Mouse (Mus musculus) heart, embryonic 12.5 days (tissue): ENCODE measurements around the gene Pid1. TPM values are rescaled to one million over a fixed set of nuclear protein-coding genes. Genes with fewer than 3 reads are reported as not detected.

Experiments used
- ATAC-seq: fragments of 200-750 bp; cut with Nextera tagmentation; 2 replicates; pipeline ENCODE4 v1.8.0; 2017; ENCODE audit warnings: moderate TSS enrichment, moderate library complexity; ENCODE audit not compliant: insufficient number of reproducible peaks, low FRiP score
- H3K27ac ChIP-seq: fragments of 300-500 bp; sonication (generic); 2 replicates; pipeline ENCODE4 v1.5.1; 2016; ENCODE audit warnings: mild to moderate bottlenecking, moderate library complexity; ENCODE audit not compliant: poor library complexity, severe bottlenecking
- H3K27me3 ChIP-seq: fragments of 300-500 bp; sonication (generic); replicated peaks from 2 replicates; pipeline ENCODE4 v1.6.1; 2016; ENCODE audit warnings: mild to moderate bottlenecking, moderate library complexity
- H3K36me3 ChIP-seq: fragments of 300-500 bp; sonication (generic); 2 replicates; pipeline ENCODE4 v1.6.1; 2016; ENCODE audit warnings: mild to moderate bottlenecking, moderate library complexity
- H3K4me1 ChIP-seq: fragments of 300-500 bp; sonication (generic); replicated peaks from 2 replicates; pipeline ENCODE4 v1.6.1; 2016; ENCODE audit warnings: mild to moderate bottlenecking
- H3K4me2 ChIP-seq: fragments of 300-500 bp; sonication (generic); 2 replicates; pipeline ENCODE4 v1.6.1; 2016; ENCODE audit warnings: mild to moderate bottlenecking, moderate library complexity
- H3K4me3 ChIP-seq: fragments of 300-500 bp; sonication (generic); 2 replicates; pipeline ENCODE4 v1.5.1; 2016; ENCODE audit warnings: mild to moderate bottlenecking
- H3K9ac ChIP-seq: fragments of 300-500 bp; sonication (generic); 2 replicates; pipeline ENCODE4 v1.6.1; 2016; ENCODE audit warnings: mild to moderate bottlenecking, moderate library complexity
- H3K9me3 ChIP-seq: fragments of 300-500 bp; sonication (generic); replicated peaks from 2 replicates; pipeline ENCODE4 v1.6.1; 2016; ENCODE audit warnings: mild to moderate bottlenecking, moderate library complexity
- WGBS: fragments of 180-500 bp; shearing (Covaris S2); methylation state at CpG from one replicate; pipeline ENCODE4 v1.1.7; 2016; 5-methylcytosine and 5-hydroxymethylcytosine counted together
- polyA plus RNA-seq: library from polyadenylated mRNA; unstranded; fragments of >200 nt; fragmentation: Nextera tagmentation; extraction: Ambion mirVana; gene quantifications from 2 replicates; pipeline ENCODE4 v1.2.1, GENCODE M21; 2016

The Pid1 gene
- polyA plus RNA-seq, 1 experiment from 2014 or later, result 8.5 TPM

- no peak overlapping the region for H3K4me3 ChIP-seq
- H3K27me3 ChIP-seq, result no peaks in the 10 kb centered on the region
- H3K4me1 ChIP-seq, result no peaks in the 10 kb centered on the region
- H3K9ac ChIP-seq, result no peak overlapping the region
- H3K4me2 ChIP-seq, result no peak overlapping the region
- WGBS, result 77% methylated on average over 3 of the region's 3 CpGs
- no peak overlapping the region for H3K27ac ChIP-seq
- ATAC-seq, result no peak
- H3K9me3 ChIP-seq, result no peaks in the 10 kb centered on the region
- H3K36me3 ChIP-seq, result no peaks in the 10 kb centered on the region
Observed at GRCm38 (mm10) chr1:84302788-84303187, 61.2 kb downstream of the Pid1 start.

- WGBS, result 85% methylated on average over 1 of the region's 1 CpGs
- Histone ChIP-seq H3K27ac (no peak overlapping the region), H3K9ac (no peak overlapping the region), H3K4me2 (no peak overlapping the region), H3K27me3 (no peaks in the 10 kb centered on the region), H3K36me3 (no peaks in the 10 kb centered on the region), H3K4me3 (no peak overlapping the region), H3K9me3 (0 out of 2 replicates have a peak, but pooled peaks cover 2% of the 10 kb centered on the region), H3K4me1 (no peaks in the 10 kb centered on the region)
- no peak for ATAC-seq
Observed at GRCm38 (mm10) chr1:84299719-84300118, 64.3 kb downstream of the Pid1 start.

GRCm38 (mm10) chr1:84286682-84287111 lies 77.3 kb downstream of the Pid1 start:
- Histone ChIP-seq H3K4me2 (no peak overlapping the region), H3K4me3 (no peak overlapping the region), H3K9ac (no peak overlapping the region), H3K4me1 (0 out of 2 replicates have a peak, but pooled peaks cover 2% of the 10 kb centered on the region), H3K9me3 (no peaks in the 10 kb centered on the region), H3K36me3 (no peaks in the 10 kb centered on the region), H3K27me3 (0 out of 2 replicates have a peak, but pooled peaks cover 8% of the 10 kb centered on the region), H3K27ac (no peak overlapping the region)
- 28% methylated on average over 6 of the region's 6 CpGs for WGBS
- ATAC-seq, result no peak; the same call in 1 of the 2 replicates

- WGBS, result 77% methylated on average over 7 of the region's 7 CpGs
- H3K4me3 ChIP-seq, result no peak overlapping the region
- H3K36me3 ChIP-seq, result no peaks in the 10 kb centered on the region
- no peak overlapping the region for H3K4me2 ChIP-seq
- ATAC-seq, result no peak
- H3K27me3 ChIP-seq, result 0 out of 2 replicates have a peak, but pooled peaks cover 8% of the 10 kb centered on the region
- H3K4me1 ChIP-seq, result 0 out of 2 replicates have a peak, but pooled peaks cover 2% of the 10 kb centered on the region
- H3K9me3 ChIP-seq, result no peaks in the 10 kb centered on the region
- H3K27ac ChIP-seq, result no peak overlapping the region
- no peak overlapping the region for H3K9ac ChIP-seq
Observed at GRCm38 (mm10) chr1:84285620-84286019, 78.4 kb downstream of the Pid1 start.

GRCm38 (mm10) chr1:84284293-84285068 lies 79.5 kb downstream of the Pid1 start:
- ATAC-seq, result peak; percentile 81
- H3K9ac ChIP-seq, result peak overlapping the region; percentile 69
- H3K27me3 ChIP-seq, result 0 out of 2 replicates have a peak, but pooled peaks cover 8% of the 10 kb centered on the region
- H3K4me2 ChIP-seq, result peak overlapping the region; percentile 92
- no peak overlapping the region for H3K27ac ChIP-seq
- 3% methylated on average over 49 of the region's 53 CpGs for WGBS
- peak overlapping the region; percentile 63 for H3K4me3 ChIP-seq
- no peaks in the 10 kb centered on the region for H3K36me3 ChIP-seq
- 0 out of 2 replicates have a peak, but pooled peaks cover 2% of the 10 kb centered on the region for H3K4me1 ChIP-seq
- no peaks in the 10 kb centered on the region for H3K9me3 ChIP-seq

- Histone ChIP-seq H3K27ac (no peak overlapping the region), H3K9me3 (no peaks in the 10 kb centered on the region), H3K4me2 (peak overlapping the region; percentile 92), H3K4me3 (no peak overlapping the region), H3K27me3 (0 out of 2 replicates have a peak, but pooled peaks cover 8% of the 10 kb centered on the region), H3K4me1 (0 out of 2 replicates have a peak, but pooled peaks cover 2% of the 10 kb centered on the region), H3K36me3 (no peaks in the 10 kb centered on the region), H3K9ac (no peak overlapping the region)
- 2% methylated on average over 2 of the region's 2 CpGs for WGBS
- ATAC-seq, result no peak
Observed at GRCm38 (mm10) chr1:84283119-84283518, 80.9 kb downstream of the Pid1 start.

- Histone ChIP-seq H3K9ac (no peak overlapping the region), H3K27me3 (0 out of 2 replicates have a peak, but pooled peaks cover 2% of the 10 kb centered on the region), H3K36me3 (no peaks in the 10 kb centered on the region), H3K4me2 (no peak overlapping the region), H3K27ac (no peak overlapping the region), H3K4me3 (no peak overlapping the region), H3K9me3 (no peaks in the 10 kb centered on the region), H3K4me1 (0 out of 2 replicates have a peak, but pooled peaks cover 2% of the 10 kb centered on the region)
- 86% methylated on average over 3 of the region's 3 CpGs for WGBS
- no peak for ATAC-seq
Observed at GRCm38 (mm10) chr1:84280171-84280570, 83.8 kb downstream of the Pid1 start.

- Histone ChIP-seq H3K9ac (no peak overlapping the region), H3K4me3 (no peak overlapping the region), H3K27me3 (no peaks in the 10 kb centered on the region), H3K27ac (no peak overlapping the region), H3K4me2 (no peak overlapping the region), H3K9me3 (no peaks in the 10 kb centered on the region), H3K36me3 (no peaks in the 10 kb centered on the region), H3K4me1 (no peaks in the 10 kb centered on the region)
- no peak for ATAC-seq
- 78% methylated on average over 7 of the region's 7 CpGs for WGBS
Observed at GRCm38 (mm10) chr1:84278359-84279255, 85.4 kb downstream of the Pid1 start.

- ATAC-seq, result no peak
Observed at GRCm38 (mm10) chr1:84272951-84273350, 91.0 kb downstream of the Pid1 start.

GRCm38 (mm10) chr1:84271712-84272200 lies 92.2 kb downstream of the Pid1 start:
- Histone ChIP-seq H3K4me2 (no peak overlapping the region), H3K27ac (no peak overlapping the region), H3K9me3 (no peaks in the 10 kb centered on the region), H3K4me1 (no peaks in the 10 kb centered on the region), H3K27me3 (no peaks in the 10 kb centered on the region), H3K4me3 (no peak overlapping the region), H3K36me3 (no peaks in the 10 kb centered on the region), H3K9ac (no peak overlapping the region)
- 75% methylated on average over 2 of the region's 2 CpGs for WGBS
- no peak for ATAC-seq

More at GRCm38 (mm10) chr1:84272951-84273350, 91.0 kb downstream of the Pid1 start:
- 61% methylated on average over 4 of the region's 4 CpGs for WGBS
- H3K36me3 ChIP-seq, result no peaks in the 10 kb centered on the region
- H3K27ac ChIP-seq, result no peak overlapping the region
- no peaks in the 10 kb centered on the region for H3K27me3 ChIP-seq
- H3K4me1 ChIP-seq, result no peaks in the 10 kb centered on the region
- H3K4me2 ChIP-seq, result no peak overlapping the region
- H3K9me3 ChIP-seq, result no peaks in the 10 kb centered on the region
- no peak overlapping the region for H3K9ac ChIP-seq
- H3K4me3 ChIP-seq, result no peak overlapping the region

GRCm38 (mm10) chr1:84257656-84258055 lies 106.3 kb downstream of the Pid1 start:
- no peak overlapping the region for H3K27ac ChIP-seq
- WGBS, result 79% methylated on average over 2 of the region's 2 CpGs
- no peaks in the 10 kb centered on the region for H3K9me3 ChIP-seq
- no peak overlapping the region for H3K9ac ChIP-seq
- no peaks in the 10 kb centered on the region for H3K36me3 ChIP-seq
- ATAC-seq, result no peak
- H3K4me1 ChIP-seq, result no peaks in the 10 kb centered on the region
- no peaks in the 10 kb centered on the region for H3K27me3 ChIP-seq
- no peak overlapping the region for H3K4me2 ChIP-seq
- no peak overlapping the region for H3K4me3 ChIP-seq
